14 mouse cellular contexts compared by ENCODE assay signal in the genomic region with DNA sequence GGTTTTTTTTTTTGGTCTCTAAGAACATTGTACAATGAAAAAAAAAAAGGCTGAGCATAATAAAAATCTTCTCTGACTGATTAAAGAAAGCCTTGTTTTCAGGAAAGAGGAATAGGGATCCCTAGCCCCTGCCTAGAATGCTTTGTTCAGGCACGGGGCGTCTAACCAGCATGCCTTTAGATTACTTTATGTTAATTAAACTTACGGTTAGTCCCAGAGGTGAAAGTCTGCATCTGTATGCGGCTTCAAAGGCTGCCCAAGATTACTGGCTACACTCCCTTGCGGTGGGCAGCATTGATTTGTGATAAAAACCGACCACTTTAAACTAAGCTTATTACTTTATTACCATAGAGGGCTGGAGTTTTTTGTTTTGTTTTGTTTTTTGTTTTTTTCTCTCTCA.
DNase-seq lines count a peak whose midpoint lies in the region; ATAC-seq lines count a peak whose summit lies in the region.
"Had no signal": no experiment of that assay in that cellular context is flagged by ENCODE, and none has a peak within 500 bp of the region (broad histone marks: within the 10 kb centered on the region; RNA-seq: fewer than 3 reads in every experiment).

No protein-coding gene starts in this region.

- H3K4me2 ChIP-seq in neural tube, embryonic 13.5 days = peak overlapping the region; percentile 17
- peak overlapping the region; percentile 4; the same call in 1 of the 2 replicates for H3K4me2 ChIP-seq in forebrain, embryonic 14.5 days (ENCODE audit: low read length)
- H3K4me2 ChIP-seq in limb, embryonic 11.5 days (ENCODE audit: low read depth, severe bottlenecking) = no peak overlapping the region
- no peak overlapping the region; the same call in 1 of the 2 replicates for H3K4me2 ChIP-seq in neural tube, embryonic 14.5 days (ENCODE audit: low read depth, low read length)

- no peak overlapping the region for H3K9ac ChIP-seq in neural tube, embryonic 13.5 days
- no peak overlapping the region for H3K9ac ChIP-seq in forebrain, embryonic 14.5 days (ENCODE audit: low read length)
- H3K9ac ChIP-seq in limb, embryonic 11.5 days (ENCODE audit: low read length) = peak overlapping the region; percentile 32; the same call in 1 of the 2 replicates
- no peak overlapping the region for H3K9ac ChIP-seq in neural tube, embryonic 14.5 days (replicated peaks; ENCODE audit: low read depth, low read length)
- H3K9ac ChIP-seq: liver, postnatal 0 days had no signal

- ATAC-seq in neural tube, embryonic 13.5 days (ENCODE audit: low read depth) = peak; percentile 75; the same call in 1 of the 2 replicates
- peak; percentile 37; the same call in 1 of the 2 replicates for ATAC-seq in forebrain, embryonic 14.5 days
- no peak for ATAC-seq in limb, embryonic 11.5 days (ENCODE audit: insufficient number of reproducible peaks, low FRiP score, low TSS enrichment, low read depth)
- peak; percentile 74 for ATAC-seq in neural tube, embryonic 14.5 days (ENCODE audit: low read depth)
- no peak for ATAC-seq in erythroblast, adult 5-6 weeks (replicated peaks; ENCODE audit: low FRiP score, poor library complexity, severe bottlenecking)
- ATAC-seq: CD4-positive, CD25-positive, alpha-beta regulatory T cell, adult 4 months; liver, postnatal 0 days; Patski had no signal

- H3K9me3 ChIP-seq in neural tube, embryonic 13.5 days = no peaks in the 10 kb centered on the region
- no peaks in the 10 kb centered on the region for H3K9me3 ChIP-seq in forebrain, embryonic 14.5 days (replicated peaks; ENCODE audit: control insufficient read depth, low read length)
- no peaks in the 10 kb centered on the region for H3K9me3 ChIP-seq in limb, embryonic 11.5 days (ENCODE audit: control insufficient read depth, low read length)
- no peaks in the 10 kb centered on the region for H3K9me3 ChIP-seq in neural tube, embryonic 14.5 days (ENCODE audit: control insufficient read depth, low read length)

- DNase-seq in neural tube, embryonic 10.5 days (ENCODE audit: extremely low spot score, low spot score) = no peak
- DNase-seq in forebrain, embryonic 14.5 days (ENCODE audit: low spot score) = peak; percentile 30
- DNase-seq in limb, embryonic 11.5 days (ENCODE audit: low spot score) = peak; percentile 45
- no peak for DNase-seq in urinary bladder, adult 2 months (ENCODE audit: low spot score)
- DNase-seq in kidney, adult 8-10 months = no peak
- DNase-seq: adrenal gland, postnatal 25 days; cerebellum, adult 2 months; kidney, postnatal 25 days; liver, postnatal 0 days had no signal

- H3K27me3 ChIP-seq in neural tube, embryonic 13.5 days = no peaks in the 10 kb centered on the region
- H3K27me3 ChIP-seq in forebrain, embryonic 14.5 days (replicated peaks; ENCODE audit: control insufficient read depth, insufficient read depth, low read length) = no peaks in the 10 kb centered on the region
- no peaks in the 10 kb centered on the region for H3K27me3 ChIP-seq in limb, embryonic 11.5 days (ENCODE audit: control insufficient read depth, insufficient read depth, low read length)
- H3K27me3 ChIP-seq in neural tube, embryonic 14.5 days (ENCODE audit: control insufficient read depth, insufficient read depth, low read length) = no peaks in the 10 kb centered on the region
- H3K27me3 ChIP-seq: Patski had no signal

- 11% methylated on average over 6 of the region's 6 CpGs for WGBS in neural tube, embryonic 13.5 days
- 4% methylated on average over 6 of the region's 6 CpGs for WGBS in forebrain, embryonic 14.5 days
- 7% methylated on average over 6 of the region's 6 CpGs for WGBS in limb, embryonic 11.5 days
- WGBS in neural tube, embryonic 14.5 days = 10% methylated on average over 6 of the region's 6 CpGs

- H3K27ac ChIP-seq in neural tube, embryonic 13.5 days (replicated peaks) = peak overlapping the region; percentile 65; the same call in 1 of the 2 replicates
- H3K27ac ChIP-seq in forebrain, embryonic 14.5 days (ENCODE audit: low read depth, low read length) = no peak overlapping the region
- H3K27ac ChIP-seq in limb, embryonic 11.5 days (replicated peaks; ENCODE audit: low read depth, low read length) = peak overlapping the region; percentile 73
- H3K27ac ChIP-seq in neural tube, embryonic 14.5 days (ENCODE audit: low read depth, low read length) = no peak overlapping the region; the same call in 1 of the 2 replicates

- no peak overlapping the region for H3K4me3 ChIP-seq in neural tube, embryonic 13.5 days
- H3K4me3 ChIP-seq in forebrain, embryonic 14.5 days (ENCODE audit: low read depth, low read length) = no peak overlapping the region
- no peak overlapping the region for H3K4me3 ChIP-seq in limb, embryonic 11.5 days (ENCODE audit: low read depth, low read length)
- no peak overlapping the region for H3K4me3 ChIP-seq in neural tube, embryonic 14.5 days (ENCODE audit: low read depth, low read length)

- no peaks in the 10 kb centered on the region for H3K36me3 ChIP-seq in neural tube, embryonic 13.5 days
- H3K36me3 ChIP-seq in forebrain, embryonic 14.5 days (ENCODE audit: control insufficient read depth, insufficient read depth, low read length) = no peaks in the 10 kb centered on the region
- no peaks in the 10 kb centered on the region for H3K36me3 ChIP-seq in limb, embryonic 11.5 days (ENCODE audit: control insufficient read depth, insufficient read depth, low read length)
- H3K36me3 ChIP-seq in neural tube, embryonic 14.5 days (ENCODE audit: control insufficient read depth, insufficient read depth, low read length) = no peaks in the 10 kb centered on the region

- peaks cover 23% of the 10 kb centered on the region for H3K4me1 ChIP-seq in neural tube, embryonic 13.5 days (replicated peaks)
- peaks cover 11% of the 10 kb centered on the region for H3K4me1 ChIP-seq in forebrain, embryonic 14.5 days (ENCODE audit: control insufficient read depth, insufficient read depth, low read length)
- peaks cover 3% of the 10 kb centered on the region; the same call in 1 of the 2 replicates for H3K4me1 ChIP-seq in limb, embryonic 11.5 days (ENCODE audit: control insufficient read depth, insufficient read depth, low read length)
- H3K4me1 ChIP-seq in neural tube, embryonic 14.5 days (ENCODE audit: control insufficient read depth, insufficient read depth, low read length) = peaks cover 3% of the 10 kb centered on the region; the same call in 1 of the 2 replicates

Comparison
In these comparisons a context has a peak if more than half of its experiments do, and no peak if none do; other contexts are left out.
1. H3K27ac ChIP-seq: peak in neural tube, embryonic 13.5 days (single experiment) and limb, embryonic 11.5 days (single experiment); none in forebrain, embryonic 14.5 days (single experiment) and neural tube, embryonic 14.5 days (single experiment).
2. H3K4me2 ChIP-seq: peak in neural tube, embryonic 13.5 days (single experiment) and forebrain, embryonic 14.5 days (single experiment); none in limb, embryonic 11.5 days (single experiment) and neural tube, embryonic 14.5 days (single experiment).
3. ATAC-seq: peak in neural tube, embryonic 13.5 days (single experiment), forebrain, embryonic 14.5 days (single experiment) and neural tube, embryonic 14.5 days (single experiment); none in limb, embryonic 11.5 days (single experiment) and erythroblast, adult 5-6 weeks (single experiment).
4. DNase-seq: peak in forebrain, embryonic 14.5 days (single experiment) and limb, embryonic 11.5 days (single experiment); none in neural tube, embryonic 10.5 days (single experiment), urinary bladder, adult 2 months (single experiment) and kidney, adult 8-10 months (0 of 2).